Mouse (Mus musculus) v-Abl transformed pro-B cells (cell line): ENCODE measurements at regions not wholly inside any gene's neighbourhood (a gene's known extent, or its start where the extent isn't known, plus 50 kb on each side); places are given as distances from the start of the nearest gene placed in this dataset.

ENCODE experiments used
- in situ Hi-C, 2 experiments: fragments of 400-800 bp; cut with MboI; formaldehyde crosslinking; loops; one replicate each; pipeline ENCODE4 v1.15.1; 2025; ENCODE audit not compliant: unreplicated experiment in 2 of 2

DNA sequence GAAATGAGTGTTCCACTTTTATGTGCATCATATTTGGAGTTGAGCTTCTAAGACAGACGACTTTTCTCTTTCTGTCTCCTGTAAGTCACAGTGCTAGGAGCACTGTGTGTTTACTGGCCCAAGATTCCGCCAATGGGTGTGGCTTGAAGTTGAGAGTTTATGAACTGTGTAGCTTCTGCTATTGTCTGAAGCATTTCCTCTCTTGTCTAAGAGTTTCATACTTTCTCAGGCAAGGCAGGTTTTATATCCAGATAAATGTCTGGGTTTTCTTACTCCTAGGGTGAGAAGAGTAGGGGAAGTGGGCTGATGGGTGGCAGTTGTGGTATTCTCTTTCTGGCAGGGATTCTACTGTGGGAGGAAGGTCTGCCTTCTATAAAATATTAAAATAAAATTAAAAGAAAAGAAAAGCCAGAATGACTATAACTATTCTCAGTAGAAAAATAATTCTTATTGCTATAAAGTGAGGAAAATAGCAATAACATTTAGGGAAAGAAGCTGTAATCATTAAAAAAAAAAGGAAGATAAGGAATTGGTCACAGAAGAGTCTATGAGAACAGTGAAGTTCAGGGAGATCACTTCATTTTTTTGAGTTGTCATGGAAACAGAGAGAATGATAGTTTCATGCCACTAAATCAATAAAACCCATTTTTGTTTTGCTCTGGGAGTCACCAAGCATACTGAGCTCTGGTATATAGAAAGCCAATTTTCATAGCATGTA, 147.9 kb upstream of the Cdkn2b start:
- in situ Hi-C loops = no loop called here

DNA sequence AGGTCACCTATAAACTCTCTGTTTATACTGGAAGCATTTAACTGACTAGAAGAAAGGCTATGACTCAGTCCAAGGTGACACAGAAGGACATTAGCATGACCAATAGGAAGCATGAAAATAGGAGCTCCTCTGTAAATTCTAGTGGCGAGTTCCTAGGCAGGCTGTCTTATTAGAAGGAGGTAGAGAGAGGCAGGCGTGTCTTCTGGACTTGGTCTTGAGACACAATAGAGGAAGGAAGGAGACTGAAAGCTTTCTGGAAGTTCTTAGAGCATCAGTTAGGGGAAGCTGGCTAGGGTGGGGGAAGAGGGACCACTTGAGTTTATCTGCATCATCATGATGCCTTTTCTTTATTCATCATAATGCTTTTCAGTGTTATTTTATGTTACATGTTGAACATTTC, 147.0 kb upstream of the Cdkn2b start:
- in situ Hi-C loops = no loop called here

DNA sequence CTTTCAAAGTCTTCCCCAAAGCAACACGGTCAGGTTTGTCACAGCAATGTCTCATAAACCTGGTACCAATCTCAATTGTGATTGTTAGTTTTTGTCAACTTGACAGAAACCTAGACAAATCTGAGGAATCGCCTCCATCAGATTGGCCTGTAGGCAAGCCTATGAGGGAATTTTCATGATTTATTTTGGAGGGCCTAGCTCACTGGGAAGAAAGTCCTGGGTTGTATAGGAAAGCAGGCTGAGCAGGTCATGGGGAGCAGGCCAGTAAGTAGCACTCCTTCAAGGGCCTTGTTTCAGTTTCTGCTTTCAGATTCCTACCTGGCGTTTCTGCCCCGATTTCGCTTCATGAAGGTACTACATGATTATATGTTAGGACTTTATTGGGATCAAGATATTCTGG, 144.1 kb upstream of the Cdkn2b start:
- in situ Hi-C loops = no loop called here

- in situ Hi-C loops = no loop called here
These were observed 142.2 kb upstream of the Cdkn2b start for GRCm38 (mm10) chr4:89453051-89453450.

DNA sequence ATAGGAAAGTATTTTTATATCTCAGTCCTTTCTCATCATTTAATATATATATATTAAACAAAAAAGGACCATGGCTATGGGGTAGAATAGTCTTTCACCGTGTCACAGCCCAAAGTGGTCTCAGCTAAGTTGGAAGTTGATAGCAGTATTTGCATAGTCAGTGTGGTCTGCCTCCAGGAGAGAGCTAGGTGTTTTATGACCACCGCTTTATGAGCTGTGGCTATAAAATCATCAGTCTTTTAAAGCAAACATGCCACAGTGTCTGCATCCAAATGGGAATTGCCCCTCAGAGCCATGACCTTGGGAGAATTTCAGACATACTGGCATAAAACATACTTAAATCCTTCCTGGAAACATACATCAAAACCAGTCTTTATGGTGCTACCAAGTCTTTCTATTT, 140.9 kb upstream of the Cdkn2b start:
- in situ Hi-C loops = no loop called here

DNA sequence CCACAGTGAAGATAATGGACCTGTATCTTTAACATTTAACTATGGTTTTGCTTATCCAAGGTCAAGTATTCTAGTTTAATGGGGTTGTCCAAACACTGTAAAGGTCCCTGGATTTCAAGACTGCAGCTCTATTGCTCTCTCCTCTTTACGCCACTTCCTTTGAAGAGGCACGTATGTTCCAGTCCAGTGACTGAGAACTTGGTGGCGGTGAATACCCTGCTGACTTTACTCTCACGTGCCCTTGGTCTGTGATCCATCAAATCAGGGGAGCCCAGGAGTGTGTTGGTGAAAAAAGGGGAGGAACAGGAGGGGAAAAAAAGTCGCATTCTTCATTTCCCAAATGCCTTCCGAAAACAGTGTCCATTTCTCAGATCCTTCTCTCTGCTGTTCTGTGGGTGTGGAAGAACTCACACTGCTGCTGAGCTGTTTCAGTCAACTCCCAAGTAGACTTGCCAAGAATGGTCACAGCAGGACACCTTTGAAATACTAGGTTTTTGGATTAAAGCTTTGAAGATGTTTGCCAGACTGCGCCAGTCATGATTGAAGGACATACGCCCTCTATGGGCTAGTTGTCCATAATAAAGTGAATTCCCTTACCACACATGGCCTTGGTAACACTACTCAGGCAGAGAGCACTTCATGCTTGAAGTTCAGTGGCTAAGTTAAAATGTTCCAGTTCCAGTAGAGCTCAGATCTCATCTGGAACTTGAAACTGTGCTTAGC, 136.1 kb upstream of the Cdkn2b start:
- in situ Hi-C loops = no loop called here

- in situ Hi-C loops = no loop called here
These were observed 135.4 kb upstream of the Cdkn2b start for GRCm38 (mm10) chr4:89446156-89446716.

- in situ Hi-C loops = no loop called here
These were observed 134.6 kb upstream of the Cdkn2b start for GRCm38 (mm10) chr4:89445214-89446155.

DNA sequence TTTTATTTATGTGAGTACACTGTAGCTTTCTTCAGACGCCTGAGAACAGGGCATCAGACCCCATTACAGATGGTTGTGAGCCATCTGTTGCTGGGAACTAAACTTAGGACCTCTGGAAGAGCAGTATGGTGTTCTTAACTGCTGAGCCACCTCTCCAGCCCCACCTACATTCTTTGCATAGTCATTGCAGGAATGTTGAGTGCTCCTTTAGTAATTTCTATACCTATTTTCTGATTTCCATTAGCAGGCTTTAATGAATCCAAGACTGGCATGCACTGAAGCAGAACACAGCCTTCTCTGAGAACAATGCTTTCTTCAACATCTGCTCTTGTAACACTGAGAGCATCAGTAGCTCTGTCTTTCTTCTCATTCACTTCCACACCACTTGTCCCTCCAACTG, 131.7 kb upstream of the Cdkn2b start:
- in situ Hi-C loops = no loop called here

DNA sequence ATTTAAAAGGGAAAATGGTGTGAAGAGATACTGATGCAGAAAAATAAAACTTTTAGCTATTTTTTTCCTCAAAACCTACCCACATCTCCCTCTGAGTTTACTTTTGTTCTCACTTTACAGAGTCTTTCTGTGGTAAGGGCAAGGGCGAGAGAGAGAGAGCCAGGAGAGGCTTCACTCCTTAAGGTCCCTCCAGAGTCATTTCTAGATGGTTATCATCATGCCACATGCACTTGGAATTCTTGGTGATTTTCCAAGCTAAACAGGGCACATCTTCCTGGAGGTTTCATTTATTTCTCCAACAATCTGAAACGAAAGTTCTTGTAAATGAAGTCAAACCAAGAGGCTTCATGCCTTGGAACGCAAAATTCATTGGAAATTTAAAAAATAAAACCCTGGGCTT, 130.0 kb upstream of the Cdkn2b start:
- in situ Hi-C loops = no loop called here

GRCm38 (mm10) chr4:89440326-89440725, 129.5 kb upstream of the Cdkn2b start:
- in situ Hi-C loops = no loop called here

DNA sequence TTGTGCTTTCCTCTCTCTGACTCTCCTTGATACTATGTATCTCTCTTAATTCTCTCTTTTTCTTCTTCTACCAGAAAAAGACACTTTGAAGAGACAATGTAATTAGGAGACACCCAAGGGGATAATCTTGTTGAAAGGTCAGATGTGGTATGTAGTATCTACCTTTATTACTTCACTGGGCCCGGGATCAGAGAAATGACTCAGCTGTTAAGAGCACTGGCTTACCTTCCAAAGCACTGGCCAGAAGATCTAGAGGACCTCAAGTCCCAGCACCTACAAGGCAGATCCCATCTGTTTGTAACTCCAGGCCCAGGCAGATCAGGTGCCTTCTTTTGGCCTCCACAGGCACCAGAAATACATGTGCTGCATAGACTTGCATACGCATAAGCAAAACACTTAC, 127.8 kb upstream of the Cdkn2b start:
- in situ Hi-C loops = no loop called here

- in situ Hi-C loops = no loop called here
These were observed 125.9 kb upstream of the Cdkn2b start for GRCm38 (mm10) chr4:89436764-89437163.

DNA sequence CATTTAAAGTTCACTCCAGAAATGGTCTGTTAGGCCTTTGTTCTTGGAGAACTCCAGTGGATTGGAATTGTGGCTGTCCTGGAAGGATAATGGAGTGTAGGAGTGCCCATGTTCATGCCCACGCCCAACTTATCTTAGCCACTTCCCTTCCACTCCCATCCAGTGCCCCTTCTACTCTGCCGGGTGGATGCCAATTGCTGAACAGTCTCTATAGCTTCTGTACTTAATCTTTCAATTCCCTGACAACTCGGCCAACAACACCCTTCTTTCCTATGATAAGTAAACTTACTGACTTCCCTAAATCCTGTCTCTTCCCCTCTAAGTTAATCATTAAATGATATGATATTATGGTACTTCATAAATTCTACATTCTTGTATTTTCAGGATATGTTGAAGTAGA, 123.3 kb upstream of the Cdkn2b start:
- in situ Hi-C loops = no loop called here

- in situ Hi-C loops = no loop called here
These were observed 122.7 kb upstream of the Cdkn2b start for GRCm38 (mm10) chr4:89433528-89433927.

DNA sequence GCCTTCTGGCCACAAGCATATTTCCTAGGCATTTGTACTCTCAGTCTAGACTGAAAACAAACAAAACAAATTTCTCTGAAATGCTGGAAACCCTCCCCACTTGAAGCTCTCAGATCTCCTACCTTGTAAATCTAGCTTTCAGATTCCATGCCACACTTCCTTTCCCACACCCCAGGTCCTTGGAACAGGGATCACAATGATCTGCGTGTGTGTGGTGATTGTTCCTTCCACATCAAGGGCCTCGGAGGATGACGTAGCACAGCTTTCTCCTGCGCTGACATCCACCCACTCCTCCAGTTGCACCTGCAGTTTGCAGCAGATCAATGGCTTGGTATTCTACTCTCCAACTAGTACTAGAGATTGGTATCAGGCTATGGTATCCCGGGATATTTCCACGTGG, 120.7 kb upstream of the Cdkn2b start:
- in situ Hi-C loops = no loop called here

GRCm38 (mm10) chr4:89428465-89428864, 117.6 kb upstream of the Cdkn2b start:
- in situ Hi-C loops = no loop called here

GRCm38 (mm10) chr4:89427345-89428293, 116.8 kb upstream of the Cdkn2b start:
- in situ Hi-C loops = no loop called here

DNA sequence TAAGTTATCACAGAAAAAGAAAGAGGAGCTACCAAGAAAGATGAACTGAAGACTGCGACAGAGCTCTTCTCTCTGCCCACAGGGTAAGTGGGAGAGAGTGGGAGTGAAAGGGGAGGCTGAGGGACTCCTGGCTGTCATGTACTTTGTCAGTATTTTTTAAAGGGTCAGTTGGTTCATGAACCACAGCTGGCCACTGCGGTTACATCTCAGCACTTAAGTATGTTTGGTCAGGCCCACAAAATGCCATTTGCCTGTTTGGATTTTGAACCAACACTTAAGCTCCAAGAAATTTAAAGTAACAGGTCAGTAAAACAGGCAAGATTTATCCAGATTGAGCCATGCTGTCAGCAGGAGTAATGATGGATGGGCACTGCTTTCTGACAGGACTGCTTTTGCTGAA, 115.1 kb upstream of the Cdkn2b start:
- in situ Hi-C loops = no loop called here
